Mouse (Mus musculus) G1E (cell line): ENCODE measurements around the gene Hcst. TPM values are rescaled to one million over a fixed set of nuclear protein-coding genes. Genes with fewer than 3 reads are reported as not detected.

Experiments used
- ATAC-seq: 2 replicates; pipeline ENCODE4 v1.8.0; 2016; ENCODE audit warnings: mild to moderate bottlenecking; ENCODE audit not compliant: insufficient number of reproducible peaks, poor library complexity, low FRiP score, severe bottlenecking; ENCODE audit errors: extremely low read depth
- DNase-seq: peaks from one replicate; pipeline ENCODE4 v3.0.0; 2012; ENCODE audit warnings: low spot score
- H3K27me3 ChIP-seq: 2 replicates; pipeline ENCODE4 v1.6.1; 2012; ENCODE audit warnings: mild to moderate bottlenecking, low read length, inconsistent platforms; ENCODE audit not compliant: insufficient read depth
- H3K36me3 ChIP-seq: replicated peaks from 2 replicates; pipeline ENCODE3; 2012; ENCODE audit warnings: mild to moderate bottlenecking, inconsistent platforms
- H3K4me1 ChIP-seq: 2 replicates; pipeline ENCODE4 v1.6.1; 2012; ENCODE audit warnings: low read depth, low read length, inconsistent platforms, mixed read lengths; ENCODE audit not compliant: insufficient read depth
- H3K4me3 ChIP-seq: 2 replicates; pipeline ENCODE4 v1.5.1; 2012; ENCODE audit warnings: low read depth, mild to moderate bottlenecking, inconsistent platforms, low read length, moderate library complexity, mixed read lengths
- H3K9me3 ChIP-seq: replicated peaks from 2 replicates; pipeline ENCODE4 v1.6.1; 2012; ENCODE audit warnings: inconsistent platforms
- CTCF ChIP-seq: IDR thresholded peaks from 2 replicates; pipeline ENCODE4 v1.5.1; 2012; ENCODE audit warnings: low read depth, low read length, inconsistent platforms, mixed read lengths
- GATA1 ChIP-seq: IDR thresholded peaks from 2 replicates; pipeline ENCODE4 v1.6.1; 2012; ENCODE audit warnings: borderline replicate concordance, low read length, inconsistent platforms, mixed read lengths
- GATA2 ChIP-seq: IDR thresholded peaks from 2 replicates; pipeline ENCODE4 v1.6.1; 2012; ENCODE audit warnings: low read depth, low read length, inconsistent platforms, borderline replicate concordance
- POLR2AphosphoS5 ChIP-seq: IDR thresholded peaks from 2 replicates; pipeline ENCODE4 v1.6.1; 2012; ENCODE audit warnings: low read depth, low read length, inconsistent platforms; ENCODE audit not compliant: insufficient replicate concordance
- TAL1 ChIP-seq: conservative IDR thresholded peaks from 2 replicates; pipeline ENCODE4 v1.6.1; 2012; ENCODE audit warnings: low read depth, low read length, inconsistent platforms, mixed read lengths
- polyA plus RNA-seq: library from polyadenylated mRNA; stranded (reverse); fragments of >175 nt; gene quantifications from 2 replicates; pipeline ENCODE4 v1.2.3, GENCODE M21; 2012
- total RNA-seq, 2 experiments: library from RNA; stranded (forward) in 1 of 2; stranded (reverse) in 1 of 2; fragments of 200-1000 nt in 1 of 2; fragments of >200 nt in 1 of 2; fragmentation: Nextera tagmentation in 1 of 2; gene quantifications; 2 replicates each; pipeline ENCODE4 v1.2.3; 2014 to 2017

Hcst gene
- total and polyA plus RNA-seq, 3 experiments: 0.55 to 2.6 TPM; not detected in 1

DNA sequence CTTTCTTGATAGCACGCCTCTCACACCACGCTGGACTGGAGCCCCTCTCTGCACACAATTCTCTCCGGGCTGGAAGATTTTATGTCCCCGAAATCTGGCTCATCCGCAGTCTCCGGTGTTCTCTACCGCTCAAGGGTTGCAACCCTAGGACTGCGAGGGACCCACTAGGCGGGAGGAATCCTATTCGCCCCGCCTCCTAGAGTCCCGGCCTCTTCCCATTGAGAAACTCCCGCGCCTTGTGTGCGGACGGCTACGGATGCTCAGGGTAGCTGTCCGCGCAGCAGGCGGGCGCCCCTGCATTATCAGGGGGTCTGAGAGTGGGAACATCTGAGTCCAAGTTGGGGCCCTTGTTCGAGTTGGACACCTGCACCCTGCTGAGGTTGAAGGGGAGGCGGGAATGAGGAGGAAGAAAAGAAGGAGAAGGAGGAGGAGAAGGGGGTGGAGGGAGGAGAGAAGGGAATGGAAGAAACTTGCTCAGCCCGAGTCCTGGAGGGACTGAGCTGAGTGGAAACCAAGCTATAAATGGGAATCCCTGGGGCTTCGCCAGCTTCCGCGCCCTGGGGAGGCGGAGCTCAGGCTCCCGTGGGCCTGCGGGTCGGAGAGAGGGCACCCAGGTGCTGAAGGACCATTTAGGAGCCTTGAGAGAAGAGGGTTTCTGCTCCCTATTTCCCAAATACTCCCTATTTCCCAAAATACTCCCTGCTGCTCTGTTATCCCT lies 37.4 kb upstream of the Hcst start:
- Histone ChIP-seq H3K36me3 (no peaks in the 10 kb centered on the region), H3K27me3 (peaks cover 22% of the 10 kb centered on the region), H3K4me3 (no peak overlapping the region), H3K4me1 (no peaks in the 10 kb centered on the region), H3K9me3 (no peaks in the 10 kb centered on the region)
- no peak for DNase-seq
- no peak for ATAC-seq
- TF ChIP-seq GATA1 (no peak), CTCF (no peak), POLR2AphosphoS5 (no peak), GATA2 (no peak), TAL1 (no peak)

DNA sequence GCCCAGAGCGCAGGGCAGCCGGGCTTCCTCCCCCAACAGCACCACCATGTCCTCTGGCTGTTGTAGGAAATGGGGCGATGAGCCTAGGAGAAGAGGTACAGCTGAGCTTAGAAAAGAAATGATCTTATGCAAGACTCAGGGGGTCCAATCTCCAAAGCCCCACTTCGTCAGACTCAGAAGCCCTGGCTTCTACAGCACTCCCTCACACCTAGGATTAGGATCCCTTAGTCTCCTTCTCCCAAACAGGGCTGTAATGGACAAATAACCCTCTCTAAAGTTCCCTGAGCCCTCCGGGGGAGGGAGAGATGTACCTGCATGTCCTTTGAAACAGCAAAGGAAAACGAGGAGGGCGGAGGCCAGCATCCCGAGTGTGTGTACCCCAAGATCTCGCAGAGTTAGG lies 36.8 kb upstream of the Hcst start:
- Histone ChIP-seq H3K4me3 (no peak overlapping the region), H3K4me1 (no peaks in the 10 kb centered on the region), H3K36me3 (no peaks in the 10 kb centered on the region), H3K9me3 (no peaks in the 10 kb centered on the region), H3K27me3 (peaks cover 22% of the 10 kb centered on the region)
- DNase-seq (no peak), ATAC-seq (no peak)
- TF ChIP-seq GATA1 (no peak), POLR2AphosphoS5 (no peak), CTCF (no peak), GATA2 (no peak), TAL1 (no peak)

DNA sequence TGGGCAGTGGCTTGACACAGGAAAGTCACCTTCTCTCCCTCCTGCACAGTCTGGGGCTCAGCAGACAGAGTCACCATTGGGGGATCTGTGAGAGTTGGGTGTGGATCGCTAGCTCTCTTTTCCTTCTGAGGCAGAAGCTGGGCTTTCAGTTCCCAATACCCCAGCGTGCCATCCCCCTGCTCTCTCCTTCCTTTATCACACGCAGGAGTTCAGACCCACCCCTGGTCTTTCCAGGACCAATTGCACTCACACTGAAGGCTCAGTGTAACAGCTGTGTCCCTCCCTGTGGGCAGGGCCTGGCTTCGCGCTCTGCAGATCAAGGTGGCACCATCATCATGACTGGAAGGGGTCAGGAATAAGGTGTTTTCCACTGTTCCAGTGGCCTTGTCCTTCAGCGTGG lies 34.6 kb upstream of the Hcst start:
- TF ChIP-seq POLR2AphosphoS5 (no peak), TAL1 (no peak), GATA1 (no peak), CTCF (no peak)
- ATAC-seq: no peak
- no peaks in the 10 kb centered on the region for H3K4me1 ChIP-seq
- no peak overlapping the region for H3K4me3 ChIP-seq
- peaks cover 20% of the 10 kb centered on the region for H3K27me3 ChIP-seq
- no peaks in the 10 kb centered on the region for H3K9me3 ChIP-seq
- no peaks in the 10 kb centered on the region for H3K36me3 ChIP-seq
- no peak for DNase-seq

DNA sequence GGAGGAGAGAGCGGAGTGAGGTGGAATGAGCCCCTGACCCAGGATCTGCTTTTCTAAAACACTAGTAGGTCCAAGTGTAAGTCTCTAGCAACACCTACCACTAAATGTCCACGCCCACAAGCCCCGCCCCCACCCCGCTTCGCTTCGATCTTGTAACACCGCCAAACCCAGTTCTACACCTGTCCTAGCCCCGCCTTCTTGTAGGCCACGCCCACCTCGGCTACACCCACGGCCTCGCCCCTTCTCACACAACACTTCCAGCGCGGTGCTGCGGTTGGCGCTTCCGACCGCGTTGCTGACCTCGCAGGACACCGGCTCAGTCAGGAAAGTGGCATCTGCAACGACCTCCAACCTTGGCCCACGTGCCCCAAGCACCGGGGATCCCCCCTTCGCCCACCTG lies 34.1 kb upstream of the Hcst start:
- Histone ChIP-seq H3K4me1 (no peaks in the 10 kb centered on the region), H3K4me3 (no peak overlapping the region)
- no peak for TF ChIP-seq GATA2
- no peak for TF ChIP-seq CTCF
- no peak for TF ChIP-seq POLR2AphosphoS5
- TF ChIP-seq TAL1: no peak
- no peak for TF ChIP-seq GATA1

DNA sequence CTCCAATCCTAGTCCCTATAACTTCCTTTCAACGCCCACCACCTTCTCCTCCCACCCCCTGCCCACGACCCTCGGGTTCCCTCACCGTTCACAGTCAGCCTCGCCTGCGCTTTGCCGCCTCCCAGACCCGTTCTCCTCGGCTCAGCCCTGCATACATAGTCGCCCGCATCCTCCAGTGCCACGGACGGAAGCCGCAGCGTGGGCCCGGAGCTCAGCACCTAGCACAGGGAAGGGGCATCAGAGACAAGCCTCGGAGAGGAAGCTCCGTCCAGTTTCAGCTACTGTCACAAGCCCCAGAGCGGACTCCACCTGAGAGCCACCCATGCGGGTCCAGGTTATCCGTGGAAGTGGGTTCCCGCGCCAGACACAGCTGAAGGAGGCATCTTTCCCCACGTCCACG lies 33.7 kb upstream of the Hcst start:
- no peak for ATAC-seq
- Histone ChIP-seq H3K9me3 (no peaks in the 10 kb centered on the region), H3K4me1 (no peaks in the 10 kb centered on the region), H3K4me3 (no peak overlapping the region), H3K27me3 (peaks cover 20% of the 10 kb centered on the region), H3K36me3 (no peaks in the 10 kb centered on the region)
- DNase-seq: no peak
- TF ChIP-seq POLR2AphosphoS5 (no peak), TAL1 (no peak), CTCF (no peak), GATA1 (no peak), GATA2 (no peak)

More for the DNA sequence above, 34.1 kb upstream of the Hcst start:
- ATAC-seq: no peak
- no peak for DNase-seq
- no peaks in the 10 kb centered on the region for H3K9me3 ChIP-seq
- H3K27me3 ChIP-seq: peaks cover 20% of the 10 kb centered on the region
- H3K36me3 ChIP-seq: no peaks in the 10 kb centered on the region

DNA sequence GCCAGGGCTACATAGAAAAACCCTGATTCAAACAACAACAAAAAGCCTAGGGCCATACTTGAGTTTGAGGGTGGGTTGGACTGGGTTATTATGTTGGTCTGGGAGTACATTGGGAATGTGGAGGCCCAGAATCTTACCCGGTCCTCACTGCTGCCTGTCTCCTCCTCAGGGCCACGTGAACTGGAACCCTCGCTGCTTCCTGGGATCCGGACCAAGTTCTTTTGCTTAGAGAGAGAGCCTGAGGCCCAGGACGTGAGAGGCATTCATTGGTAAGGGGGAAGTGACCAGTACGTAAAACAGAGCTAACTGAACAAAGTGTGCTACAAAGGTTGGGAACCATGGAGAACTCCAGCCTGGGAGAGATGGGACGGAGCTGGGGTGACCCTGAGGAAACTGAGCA lies 30.6 kb upstream of the Hcst start:
- Histone ChIP-seq H3K4me3 (no peak overlapping the region), H3K4me1 (no peaks in the 10 kb centered on the region), H3K27me3 (peaks cover 2% of the 10 kb centered on the region; the same call in 1 of the 2 replicates), H3K9me3 (peaks cover 12% of the 10 kb centered on the region), H3K36me3 (no peaks in the 10 kb centered on the region)
- no peak for DNase-seq
- TF ChIP-seq GATA1: no peak
- no peak for ATAC-seq
